Mouse (Mus musculus): ENCODE data around the gene Olfr97. TPM values are rescaled to one million over a fixed set of nuclear protein-coding genes. Genes with fewer than 3 reads are reported as not detected.

The Olfr97 gene
- polyA plus RNA-seq, 1 experiment from 2014 or later: not detected

Other genes with a start within 250 kb of the Olfr97 start
- gene H2-M5, start 247.8 kb downstream of the Olfr97 start, polyA plus RNA-seq (2014; fragmentation: Nextera tagmentation; extraction: Ambion mirVana): 0.24 and 0.49 TPM in 2 replicates
- 66.7 and 70.1 TPM in 2 replicates for gene Zfp57, start 236.2 kb downstream of the Olfr97 start, polyA plus RNA-seq (2014; fragmentation: Nextera tagmentation; extraction: Ambion mirVana)
- gene Mog, start 213.9 kb downstream of the Olfr97 start, polyA plus RNA-seq (2014; fragmentation: Nextera tagmentation; extraction: Ambion mirVana): 0.25 TPM in 1 of 2 replicates, not detected in the other
- 4.4 and 6.0 TPM in 2 replicates for gene Gabbr1, start 191.4 kb downstream of the Olfr97 start, polyA plus RNA-seq (2014; fragmentation: Nextera tagmentation; extraction: Ambion mirVana)
- not detected in 2 replicates for gene Olfr90, start 148.8 kb downstream of the Olfr97 start, polyA plus RNA-seq (2014; fragmentation: Nextera tagmentation; extraction: Ambion mirVana)
- gene Olfr91, start 139.1 kb downstream of the Olfr97 start, polyA plus RNA-seq (2014; fragmentation: Nextera tagmentation; extraction: Ambion mirVana): not detected in 2 replicates
- gene Olfr92, start 117.2 kb downstream of the Olfr97 start, polyA plus RNA-seq (2014; fragmentation: Nextera tagmentation; extraction: Ambion mirVana): not detected in 2 replicates
- not detected in 2 replicates for gene Olfr93, start 75.8 kb downstream of the Olfr97 start, polyA plus RNA-seq (2014; fragmentation: Nextera tagmentation; extraction: Ambion mirVana)
- gene Ubd, start 43.4 kb downstream of the Olfr97 start, polyA plus RNA-seq (2014; fragmentation: Nextera tagmentation; extraction: Ambion mirVana): not detected in 2 replicates
- not detected in 2 replicates for gene Olfr94, start 36.3 kb downstream of the Olfr97 start, polyA plus RNA-seq (2014; fragmentation: Nextera tagmentation; extraction: Ambion mirVana)
- gene Olfr95, start 24.2 kb downstream of the Olfr97 start, polyA plus RNA-seq (2014; fragmentation: Nextera tagmentation; extraction: Ambion mirVana): not detected in 2 replicates
- gene Olfr96, start 17.2 kb downstream of the Olfr97 start, polyA plus RNA-seq (2014; fragmentation: Nextera tagmentation; extraction: Ambion mirVana): not detected in 2 replicates
- not detected in 2 replicates for gene Olfr98, start 26.4 kb upstream of the Olfr97 start, polyA plus RNA-seq (2014; fragmentation: Nextera tagmentation; extraction: Ambion mirVana)
- gene H2-M3, start 32.9 kb upstream of the Olfr97 start, polyA plus RNA-seq (2014; fragmentation: Nextera tagmentation; extraction: Ambion mirVana): 0.55 and 0.72 TPM in 2 replicates
- not detected in 2 replicates for gene Olfr99, start 46.1 kb upstream of the Olfr97 start, polyA plus RNA-seq (2014; fragmentation: Nextera tagmentation; extraction: Ambion mirVana)
- gene Olfr101, start 67.0 kb upstream of the Olfr97 start, polyA plus RNA-seq (2014; fragmentation: Nextera tagmentation; extraction: Ambion mirVana): not detected in 2 replicates
- gene Olfr102, start 79.7 kb upstream of the Olfr97 start, polyA plus RNA-seq (2014; fragmentation: Nextera tagmentation; extraction: Ambion mirVana): not detected in 2 replicates
- not detected in 2 replicates for gene Olfr103, start 102.4 kb upstream of the Olfr97 start, polyA plus RNA-seq (2014; fragmentation: Nextera tagmentation; extraction: Ambion mirVana)
- not detected in 2 replicates for gene Olfr104-ps, start 122.3 kb upstream of the Olfr97 start, polyA plus RNA-seq (2014; fragmentation: Nextera tagmentation; extraction: Ambion mirVana)
- gene Olfr105-ps, start 141.7 kb upstream of the Olfr97 start, polyA plus RNA-seq (2014; fragmentation: Nextera tagmentation; extraction: Ambion mirVana): not detected in 2 replicates
- gene Olfr106-ps, start 153.1 kb upstream of the Olfr97 start, polyA plus RNA-seq (2014; fragmentation: Nextera tagmentation; extraction: Ambion mirVana): not detected in 2 replicates
- gene Olfr107, start 161.9 kb upstream of the Olfr97 start, polyA plus RNA-seq (2014; fragmentation: Nextera tagmentation; extraction: Ambion mirVana): not detected in 2 replicates
- not detected in 2 replicates for gene Olfr108, start 208.2 kb upstream of the Olfr97 start, polyA plus RNA-seq (2014; fragmentation: Nextera tagmentation; extraction: Ambion mirVana)
- gene Olfr109, start 221.6 kb upstream of the Olfr97 start, polyA plus RNA-seq (2014; fragmentation: Nextera tagmentation; extraction: Ambion mirVana): not detected in 2 replicates
- gene H2-M2, start 246.2 kb upstream of the Olfr97 start, polyA plus RNA-seq (2014; fragmentation: Nextera tagmentation; extraction: Ambion mirVana): not detected in 2 replicates